Mouse (Mus musculus): ENCODE data around the gene Hck. TPM values are rescaled to one million over a fixed set of nuclear protein-coding genes. Genes with fewer than 3 reads are reported as not detected.

Gene Hck
- total and polyA plus RNA-seq, 3 experiments, result 3.1 to 4.7 (median 4.6) TPM

- peak; percentile 47 for DNase-seq
Observed at GRCm38 (mm10) chr2:153090551-153091165, 17.6 kb upstream of the Hck start.

GRCm38 (mm10) chr2:153107046-153107766, 1.1 kb upstream of the Hck start:
- DNase-seq, result no peak

- DNase-seq, result no peak
Observed at GRCm38 (mm10) chr2:153107802-153108201, 466 bp upstream of the Hck start.

- no peak for DNase-seq
Observed at GRCm38 (mm10) chr2:153109596-153109995, 1.3 kb downstream of the Hck start.

- no peak for DNase-seq
Observed at GRCm38 (mm10) chr2:153111298-153111697, 3.0 kb downstream of the Hck start.

GRCm38 (mm10) chr2:153115679-153116081, 7.4 kb downstream of the Hck start:
- no peak for DNase-seq

GRCm38 (mm10) chr2:153117051-153117486, 8.8 kb downstream of the Hck start:
- peak; percentile 12 for DNase-seq

GRCm38 (mm10) chr2:153119488-153119887, 11.2 kb downstream of the Hck start:
- DNase-seq, result no peak

- DNase-seq, result no peak
Observed at GRCm38 (mm10) chr2:153120126-153120525, 11.9 kb downstream of the Hck start.

GRCm38 (mm10) chr2:153121821-153122615, 13.8 kb downstream of the Hck start:
- peak; percentile 81 for DNase-seq

GRCm38 (mm10) chr2:153122701-153123100, 14.4 kb downstream of the Hck start:
- no peak for DNase-seq

GRCm38 (mm10) chr2:153125875-153126274, 17.6 kb downstream of the Hck start:
- no peak for DNase-seq

- no peak for DNase-seq
Observed at GRCm38 (mm10) chr2:153131019-153131418, 22.8 kb downstream of the Hck start.

- no peak for DNase-seq
Observed at GRCm38 (mm10) chr2:153134237-153134636, 26.0 kb downstream of the Hck start.

- peak; percentile 13 for DNase-seq
Observed at GRCm38 (mm10) chr2:153136211-153136610, 27.9 kb downstream of the Hck start.

- no peak for DNase-seq
Observed at GRCm38 (mm10) chr2:153139158-153139557, 30.9 kb downstream of the Hck start.

- DNase-seq, result peak; percentile 33
Observed at GRCm38 (mm10) chr2:153139996-153140613, 31.8 kb downstream of the Hck start.

- DNase-seq, result peak; percentile 56
Observed at GRCm38 (mm10) chr2:153142620-153143199, 34.4 kb downstream of the Hck start.

- no peak for DNase-seq
Observed at GRCm38 (mm10) chr2:153145346-153145745, 37.1 kb downstream of the Hck start.

- DNase-seq, result no peak
Observed at GRCm38 (mm10) chr2:153147236-153147635, 39.0 kb downstream of the Hck start.

- peak; percentile 72 for DNase-seq
Observed at GRCm38 (mm10) chr2:153147715-153148114, 39.4 kb downstream of the Hck start.

- no peak for DNase-seq
Observed at GRCm38 (mm10) chr2:153149742-153150141, 41.5 kb downstream of the Hck start.

All from adrenal gland, adult 2 months (tissue).